Mouse (Mus musculus): ENCODE results near the gene Ppp1r13b.

Ppp1r13b gene

GRCm38 (mm10) chr12:111907970-111908681 lies at the start of gene Ppp1r13b:
Gene Ppp1r13b, minus strand, starts transcription at chr12:111908110.
- WGBS, result 2% methylated on average over 80 of the region's 80 CpGs

GRCm38 (mm10) chr12:111956173-111956572 lies 48.3 kb upstream of the Ppp1r13b start:
- WGBS, result 93% methylated on average over 5 of the region's 5 CpGs

GRCm38 (mm10) chr12:111951701-111952100 lies 43.8 kb upstream of the Ppp1r13b start:
- WGBS, result 59% methylated on average over 5 of the region's 5 CpGs

- WGBS, result 68% methylated on average over 5 of the region's 5 CpGs
These were observed 42.6 kb upstream of the Ppp1r13b start for GRCm38 (mm10) chr12:111950486-111950885.

GRCm38 (mm10) chr12:111946716-111947115 lies 38.8 kb upstream of the Ppp1r13b start:
- WGBS, result 57% methylated on average over 2 of the region's 2 CpGs

GRCm38 (mm10) chr12:111945765-111946655 lies 38.1 kb upstream of the Ppp1r13b start:
- 67% methylated on average over 11 of the region's 15 CpGs for WGBS

GRCm38 (mm10) chr12:111945115-111945514 lies 37.2 kb upstream of the Ppp1r13b start:
- 63% methylated on average over 8 of the region's 8 CpGs for WGBS

- WGBS, result 71% methylated on average over 17 of the region's 20 CpGs
These were observed 36.4 kb upstream of the Ppp1r13b start for GRCm38 (mm10) chr12:111944065-111944987.

- 78% methylated on average over 10 of the region's 10 CpGs for WGBS
These were observed 35.6 kb upstream of the Ppp1r13b start for GRCm38 (mm10) chr12:111943421-111944064.

- 93% methylated on average over 1 of the region's 1 CpGs for whole genome bisulfite sequencing
These were observed 30.8 kb upstream of the Ppp1r13b start for GRCm38 (mm10) chr12:111938623-111939177.

- 37% methylated on average over 24 of the region's 24 CpGs for WGBS
These were observed 29.0 kb upstream of the Ppp1r13b start for GRCm38 (mm10) chr12:111936706-111937550.

GRCm38 (mm10) chr12:111933971-111934370 lies 26.1 kb upstream of the Ppp1r13b start:
- 83% methylated on average over 2 of the region's 2 CpGs for WGBS

GRCm38 (mm10) chr12:111933032-111933704 lies 25.3 kb upstream of the Ppp1r13b start:
- 53% methylated on average over 11 of the region's 11 CpGs for WGBS

- 82% methylated on average over 3 of the region's 3 CpGs for WGBS
These were observed 24.6 kb upstream of the Ppp1r13b start for GRCm38 (mm10) chr12:111932513-111932912.

- WGBS, result 84% methylated on average over 9 of the region's 9 CpGs
These were observed 23.6 kb upstream of the Ppp1r13b start for GRCm38 (mm10) chr12:111931411-111932025.

GRCm38 (mm10) chr12:111928411-111928966 lies 20.6 kb upstream of the Ppp1r13b start:
- 93% methylated on average over 18 of the region's 18 CpGs for WGBS

GRCm38 (mm10) chr12:111927338-111927737 lies 19.4 kb upstream of the Ppp1r13b start:
- WGBS, result 43% methylated on average over 1 of the region's 1 CpGs

- 86% methylated on average over 6 of the region's 6 CpGs for WGBS
These were observed 15.2 kb upstream of the Ppp1r13b start for GRCm38 (mm10) chr12:111923117-111923516.

Data from cerebral cortex, adult 2 months (tissue).